In the genomic region with DNA sequence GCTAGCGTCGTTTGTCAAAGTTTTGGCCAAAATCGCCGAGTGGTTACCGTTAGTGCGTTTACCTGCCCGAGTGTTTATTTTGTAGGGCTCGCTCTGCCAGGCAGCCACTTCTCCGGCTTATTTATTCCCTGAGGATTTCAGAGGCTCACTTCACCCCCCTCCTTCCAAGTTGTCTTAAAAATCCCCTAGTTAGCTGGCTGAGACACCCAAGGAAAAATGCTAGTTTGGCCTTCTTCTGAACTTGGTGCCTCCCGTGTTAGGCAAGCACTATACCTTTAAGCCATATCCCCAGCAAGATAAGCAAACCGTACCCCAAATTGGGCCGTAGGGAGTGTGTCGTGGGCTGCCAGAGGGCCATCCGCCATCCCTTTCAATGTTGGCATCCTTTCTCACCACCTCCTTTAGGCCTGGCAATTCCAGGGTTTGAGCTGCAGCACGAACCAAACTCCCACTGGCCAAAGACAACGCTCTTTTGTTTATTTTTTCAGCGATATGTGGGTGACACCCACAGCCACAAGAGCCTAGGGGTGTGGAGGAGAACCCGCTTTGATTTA, we compare ENCODE assay signal across 9 mouse cellular contexts. TPM values are rescaled to one million over a fixed set of nuclear protein-coding genes. Genes with fewer than 3 reads are reported as not detected.
A peak's percentile ranks its signal among the peaks of the same experiment; 100 is the strongest.
DNase-seq lines count a peak whose midpoint lies in the region; ATAC-seq and TF ChIP-seq lines count a peak whose summit lies in the region.
"Had no signal": no experiment of that assay in that cellular context is flagged by ENCODE, and none has a peak within 500 bp of the region (broad histone marks: within the 10 kb centered on the region; RNA-seq: fewer than 3 reads in every experiment).

No protein-coding gene starts in this region.

- peak overlapping the region; percentile 91 for H3K4me2 ChIP-seq in kidney, embryonic 16.5 days (replicated peaks; ENCODE audit: low read depth, low read length)
- peak overlapping the region; percentile 90 for H3K4me2 ChIP-seq in hindbrain, embryonic 13.5 days
- H3K4me2 ChIP-seq in limb, embryonic 13.5 days (replicated peaks) = peak overlapping the region; percentile 89
- H3K4me2 ChIP-seq in myocyte (ENCODE audit: low read depth) = peak overlapping the region; percentile 99

- peak; percentile 12 for TF ChIP-seq POLR2A in myocyte (IDR thresholded peaks at IDR 0.05; ENCODE audit: insufficient read length, low read depth)

- 2% methylated on average over 18 of the region's 18 CpGs for WGBS in kidney, embryonic 16.5 days
- 7% methylated on average over 18 of the region's 18 CpGs for WGBS in hindbrain, embryonic 13.5 days
- 3% methylated on average over 18 of the region's 18 CpGs for WGBS in limb, embryonic 13.5 days

- H3K27me3 ChIP-seq in kidney, embryonic 16.5 days (ENCODE audit: insufficient read depth, low read length) = 0 out of 2 replicates have a peak, but pooled peaks cover 3% of the 10 kb centered on the region
- peaks cover 9% of the 10 kb centered on the region; the same call in 1 of the 2 replicates for H3K27me3 ChIP-seq in hindbrain, embryonic 13.5 days
- peaks cover 3% of the 10 kb centered on the region; the same call in 1 of the 2 replicates for H3K27me3 ChIP-seq in limb, embryonic 13.5 days
- no peaks in the 10 kb centered on the region for H3K27me3 ChIP-seq in myocyte (ENCODE audit: control insufficient read depth, insufficient read depth, insufficient read length)

- H3ac ChIP-seq in myocyte (ENCODE audit: control insufficient read depth, insufficient read length) = peak overlapping the region; percentile 39

- H3K9me3 ChIP-seq in kidney, embryonic 16.5 days (ENCODE audit: low read length) = no peaks in the 10 kb centered on the region
- H3K9me3 ChIP-seq in hindbrain, embryonic 13.5 days = no peaks in the 10 kb centered on the region
- H3K9me3 ChIP-seq in limb, embryonic 13.5 days = no peaks in the 10 kb centered on the region

- H3K9ac ChIP-seq in kidney, embryonic 16.5 days (replicated peaks; ENCODE audit: low read length) = peak overlapping the region; percentile 95
- peak overlapping the region; percentile 75 for H3K9ac ChIP-seq in hindbrain, embryonic 13.5 days
- H3K9ac ChIP-seq in limb, embryonic 13.5 days = peak overlapping the region; percentile 94

- peaks cover 33% of the 10 kb centered on the region for H3K79me2 ChIP-seq in myocyte (ENCODE audit: control insufficient read depth, insufficient read depth)

- DNase-seq in kidney, postnatal 25 days = no peak
- peak; percentile 65 for DNase-seq in NIH3T3 (ENCODE audit: low read depth)
- no peak for DNase-seq in gastrocnemius, postnatal 25 days

- peak overlapping the region; percentile 94 for H3K4me3 ChIP-seq in kidney, embryonic 16.5 days (ENCODE audit: low read length)
- H3K4me3 ChIP-seq in hindbrain, embryonic 13.5 days = peak overlapping the region; percentile 90
- H3K4me3 ChIP-seq in limb, embryonic 13.5 days = peak overlapping the region; percentile 97
- peak overlapping the region; percentile 98 for H3K4me3 ChIP-seq in myocyte

- no peaks in the 10 kb centered on the region for H3K36me3 ChIP-seq in kidney, embryonic 16.5 days (ENCODE audit: insufficient read depth, low read length)
- H3K36me3 ChIP-seq in hindbrain, embryonic 13.5 days = peaks cover 2% of the 10 kb centered on the region; the same call in 1 of the 2 replicates
- peaks cover 2% of the 10 kb centered on the region for H3K36me3 ChIP-seq in limb, embryonic 13.5 days
- H3K36me3 ChIP-seq in myocyte (ENCODE audit: control insufficient read depth, insufficient read depth) = no peaks in the 10 kb centered on the region

- peaks cover 17% of the 10 kb centered on the region for H3K4me1 ChIP-seq in kidney, embryonic 16.5 days (ENCODE audit: insufficient read depth, low read length)
- peaks cover 27% of the 10 kb centered on the region for H3K4me1 ChIP-seq in hindbrain, embryonic 13.5 days (replicated peaks)
- peaks cover 13% of the 10 kb centered on the region for H3K4me1 ChIP-seq in limb, embryonic 13.5 days

- peak overlapping the region; percentile 86 for H3K27ac ChIP-seq in kidney, embryonic 16.5 days (ENCODE audit: low read length)
- peak overlapping the region; percentile 91 for H3K27ac ChIP-seq in hindbrain, embryonic 13.5 days
- H3K27ac ChIP-seq in limb, embryonic 13.5 days = peak overlapping the region; percentile 78

- ATAC-seq in kidney, embryonic 16.5 days (ENCODE audit: low FRiP score, low TSS enrichment) = peak; percentile 40
- ATAC-seq in erythroid progenitor cell, adult 5-6 weeks (replicated peaks; ENCODE audit: low FRiP score, poor library complexity, severe bottlenecking) = peak; percentile 59
- ATAC-seq in hindbrain, embryonic 13.5 days (ENCODE audit: low FRiP score) = peak; percentile 57
- peak; percentile 29; the same call in 1 of the 2 replicates for ATAC-seq in limb, embryonic 13.5 days (ENCODE audit: low FRiP score, low read depth)

TF ChIP-seq in myocyte, 11 proteins besides CTCF, POLR2A, EP300 and RAD21:
- no peak for TF ChIP-seq USF1 (IDR thresholded peaks at IDR 0.05; ENCODE audit: low read depth)
- no peak for TF ChIP-seq MYOG (IDR thresholded peaks at IDR 0.05; ENCODE audit: control insufficient read depth in 1 of 3, insufficient read depth in 1 of 3, insufficient read length in 2 of 3, low read depth in 2 of 3)
- TF ChIP-seq POLR2AphosphoS2 (IDR thresholded peaks at IDR 0.05; ENCODE audit: insufficient read length, low read depth) = peak; percentile 43
- no peak for TF ChIP-seq TCF3 (IDR thresholded peaks at IDR 0.05; ENCODE audit: insufficient read length, low read depth)
- no peak for TF ChIP-seq MYOD1 (IDR thresholded peaks at IDR 0.05; ENCODE audit: control insufficient read depth in 1 of 3, insufficient read length in 2 of 3, low read depth in 2 of 3)
- TF ChIP-seq SRF (IDR thresholded peaks at IDR 0.05; ENCODE audit: control insufficient read depth, insufficient read length, low read depth) = no peak
- no peak for TF ChIP-seq E2F4 (IDR thresholded peaks at IDR 0.05; ENCODE audit: insufficient read depth)
- TF ChIP-seq MAX (IDR thresholded peaks at IDR 0.05; ENCODE audit: low read depth) = no peak
TF ChIP-seq in myocyte: peak in this region for 1.

RNA-seq across cellular contexts. Expression of a gene that starts 0.4 kb away (rescaled TPM):
- polyA plus RNA-seq in kidney, embryonic 16.5 days (2015; fragmentation: Nextera tagmentation; extraction: Ambion mirVana) = 0.57 and 0.68 TPM in 2 replicates
- not detected in 2 replicates for total RNA-seq in erythroid progenitor cell, adult 5-6 weeks (2015; ENCODE audit: low replicate concordance)
- not detected in 2 replicates for total RNA-seq in erythroid progenitor cell, adult 5-6 weeks (2017; ENCODE audit: low replicate concordance)
- polyA plus RNA-seq in hindbrain, embryonic 13.5 days (2015; fragmentation: Nextera tagmentation; extraction: Ambion mirVana) = 4.9 and 7.9 TPM in 2 replicates
- polyA plus RNA-seq in limb, embryonic 13.5 days (2015; fragmentation: Nextera tagmentation; extraction: Ambion mirVana) = 5.0 and 6.8 TPM in 2 replicates
- 0.11 TPM for polyA plus RNA-seq in myocyte (2012; fragmentation: generic; extraction: Trizol)
- total RNA-seq in gastrocnemius, postnatal 25 days (2021) = 100 to 1,000 TPM in 1 of 2 experiments, 10 to 100 TPM in 1; 99.1 to 120 TPM
- total RNA-seq: layer of hippocampus, adult 18-20 months had no signal

RNA-seq across cellular contexts. Expression of a gene that starts 0.5 kb away (rescaled TPM):
- 340 TPM in 2 replicates for polyA plus RNA-seq in kidney, embryonic 16.5 days (2015; fragmentation: Nextera tagmentation; extraction: Ambion mirVana)
- 50.8 and 70.4 TPM in 2 replicates for total RNA-seq in erythroid progenitor cell, adult 5-6 weeks (2015; ENCODE audit: low replicate concordance)
- total RNA-seq in erythroid progenitor cell, adult 5-6 weeks (2017; ENCODE audit: low replicate concordance) = 4.7 and 14.6 TPM in 2 replicates
- polyA plus RNA-seq in hindbrain, embryonic 13.5 days (2015; fragmentation: Nextera tagmentation; extraction: Ambion mirVana) = 256 and 259 TPM in 2 replicates
- polyA plus RNA-seq in limb, embryonic 13.5 days (2015; fragmentation: Nextera tagmentation; extraction: Ambion mirVana) = 224 and 236 TPM in 2 replicates
- polyA plus RNA-seq in myocyte (2012; fragmentation: generic; extraction: Trizol) = 169 TPM
- 100 to 1,000 TPM; 692 to 785 TPM for total RNA-seq in gastrocnemius, postnatal 25 days (2021)

RNA-seq across cellular contexts. Expression of a gene that starts 37.2 kb away (rescaled TPM):
- 2.9 and 3.0 TPM in 2 replicates for polyA plus RNA-seq in kidney, embryonic 16.5 days (2015; fragmentation: Nextera tagmentation; extraction: Ambion mirVana)
- 19.8 TPM in 1 of 2 replicates, not detected in the other for total RNA-seq in erythroid progenitor cell, adult 5-6 weeks (2015; ENCODE audit: low replicate concordance)
- not detected in 2 replicates for total RNA-seq in erythroid progenitor cell, adult 5-6 weeks (2017; ENCODE audit: low replicate concordance)
- polyA plus RNA-seq in hindbrain, embryonic 13.5 days (2015; fragmentation: Nextera tagmentation; extraction: Ambion mirVana) = 9.4 and 18.4 TPM in 2 replicates
- 0.86 and 1.5 TPM in 2 replicates for polyA plus RNA-seq in limb, embryonic 13.5 days (2015; fragmentation: Nextera tagmentation; extraction: Ambion mirVana)
- polyA plus RNA-seq in myocyte (2012; fragmentation: generic; extraction: Trizol) = 2.2 TPM
- total RNA-seq in gastrocnemius, postnatal 25 days (2021) = 1 to 10 TPM in 1 of 2 experiments, under 1 TPM in 1; 0.69 to 1.2 TPM

RNA-seq across cellular contexts. Expression of a gene that starts 45.2 kb away (rescaled TPM):
- 3.7 and 5.1 TPM in 2 replicates for polyA plus RNA-seq in kidney, embryonic 16.5 days (2015; fragmentation: Nextera tagmentation; extraction: Ambion mirVana)
- 1.7 and 3.6 TPM in 2 replicates for total RNA-seq in erythroid progenitor cell, adult 5-6 weeks (2015; ENCODE audit: low replicate concordance)
- not detected in 2 replicates for total RNA-seq in erythroid progenitor cell, adult 5-6 weeks (2017; ENCODE audit: low replicate concordance)
- 25.1 and 44.1 TPM in 2 replicates for polyA plus RNA-seq in hindbrain, embryonic 13.5 days (2015; fragmentation: Nextera tagmentation; extraction: Ambion mirVana)
- polyA plus RNA-seq in limb, embryonic 13.5 days (2015; fragmentation: Nextera tagmentation; extraction: Ambion mirVana) = 2.8 and 3.3 TPM in 2 replicates
- polyA plus RNA-seq in myocyte (2012; fragmentation: generic; extraction: Trizol) = 0.05 TPM
- 10 to 100 TPM; 15.0 to 48.8 TPM for total RNA-seq in gastrocnemius, postnatal 25 days (2021)
